Mouse (Mus musculus) olfactory bulb, adult 2 months (tissue): ENCODE measurements at regions not wholly inside any gene's neighbourhood (a gene's known extent, or its start where the extent isn't known, plus 50 kb on each side); places are given as distances from the start of the nearest gene placed in this dataset.

Experiments used
- H3K27ac ChIP-seq: fragments of 200-500 bp; 2 replicates; pipeline ENCODE4 v1.5.1; 2012; ENCODE audit warnings: low read depth, low read length; ENCODE audit not compliant: insufficient read depth
- H3K4me1 ChIP-seq: fragments of 200-500 bp; 2 replicates; pipeline ENCODE4 v1.6.1; 2012; ENCODE audit warnings: low read length; ENCODE audit not compliant: control insufficient read depth, insufficient read depth
- H3K4me3 ChIP-seq: fragments of 200-500 bp; 2 replicates; pipeline ENCODE4 v1.5.1; 2012; ENCODE audit warnings: mild to moderate bottlenecking, low read depth, low read length, moderate library complexity; ENCODE audit not compliant: insufficient read depth
- CTCF ChIP-seq: fragments of 200-500 bp; IDR thresholded peaks from 2 replicates; pipeline ENCODE4 v1.5.1; 2012; ENCODE audit warnings: low read depth, mild to moderate bottlenecking, low read length, moderate library complexity; ENCODE audit not compliant: insufficient read depth
- POLR2A ChIP-seq: fragments of 200-500 bp; IDR thresholded peaks from 2 replicates; pipeline ENCODE4 v1.6.1; 2012; ENCODE audit warnings: mild to moderate bottlenecking, low read depth, low read length, moderate library complexity; ENCODE audit not compliant: insufficient read depth
- WGBS: fragments of 180-500 bp; shearing (Covaris S2); methylation state at CpG from one replicate; pipeline ENCODE4 v1.1.7; 2018; 5-methylcytosine and 5-hydroxymethylcytosine counted together

- WGBS: 81% methylated on average over 9 of the region's 9 CpGs
- H3K4me3 ChIP-seq: no peak overlapping the region
- TF ChIP-seq POLR2A (no peak), CTCF (no peak)
Observed at GRCm38 (mm10) chr9:89833596-89833995, 76.1 kb upstream of the Rasgrf1 start.

GRCm38 (mm10) chr9:89831855-89832254 lies 77.9 kb upstream of the Rasgrf1 start:
- no peak overlapping the region for H3K4me3 ChIP-seq
- peaks cover 9% of the 10 kb centered on the region for H3K4me1 ChIP-seq
- H3K27ac ChIP-seq: no peak overlapping the region
- TF ChIP-seq POLR2A (no peak), CTCF (no peak)
- WGBS: 68% methylated on average over 14 of the region's 14 CpGs

More at GRCm38 (mm10) chr9:89833596-89833995, 76.1 kb upstream of the Rasgrf1 start:
- no peak overlapping the region for H3K27ac ChIP-seq
- H3K4me1 ChIP-seq: peaks cover 9% of the 10 kb centered on the region

- Histone ChIP-seq H3K27ac (no peak overlapping the region), H3K4me3 (no peak overlapping the region), H3K4me1 (peaks cover 9% of the 10 kb centered on the region)
- no peak for TF ChIP-seq CTCF
- TF ChIP-seq POLR2A: no peak
- 81% methylated on average over 5 of the region's 5 CpGs for WGBS
Observed at GRCm38 (mm10) chr9:89828156-89828555, 81.6 kb upstream of the Rasgrf1 start.

GRCm38 (mm10) chr9:89827564-89827963 lies 82.1 kb upstream of the Rasgrf1 start:
- 34% methylated on average over 5 of the region's 5 CpGs for WGBS
- H3K4me1 ChIP-seq: peaks cover 9% of the 10 kb centered on the region
- no peak overlapping the region for H3K27ac ChIP-seq
- TF ChIP-seq CTCF (no peak), POLR2A (no peak)
- no peak overlapping the region for H3K4me3 ChIP-seq

- peaks cover 4% of the 10 kb centered on the region for H3K4me1 ChIP-seq
- WGBS: 31% methylated on average over 24 of the region's 24 CpGs
- H3K27ac ChIP-seq: no peak overlapping the region
- H3K4me3 ChIP-seq: no peak overlapping the region
- TF ChIP-seq POLR2A (no peak), CTCF (peak; percentile 68; the same call in 1 of the 2 replicates)
Observed at GRCm38 (mm10) chr9:89826712-89827548, 82.8 kb upstream of the Rasgrf1 start.

GRCm38 (mm10) chr9:89821853-89822243 lies 83.6 kb upstream of the Ankrd34c start:
- Histone ChIP-seq H3K4me1 (no peaks in the 10 kb centered on the region), H3K27ac (no peak overlapping the region), H3K4me3 (no peak overlapping the region)
- 83% methylated on average over 4 of the region's 4 CpGs for WGBS
- TF ChIP-seq CTCF (no peak), POLR2A (no peak)

GRCm38 (mm10) chr9:89821109-89821852 lies 83.0 kb upstream of the Ankrd34c start:
- WGBS: 62% methylated on average over 20 of the region's 20 CpGs
- H3K27ac ChIP-seq: no peak overlapping the region

GRCm38 (mm10) chr9:89813616-89814318 lies 75.5 kb upstream of the Ankrd34c start:
- no peak overlapping the region for H3K27ac ChIP-seq
- 52% methylated on average over 8 of the region's 8 CpGs for WGBS
- no peaks in the 10 kb centered on the region for H3K4me1 ChIP-seq
- H3K4me3 ChIP-seq: no peak overlapping the region
- TF ChIP-seq POLR2A (no peak), CTCF (no peak)

More at GRCm38 (mm10) chr9:89821109-89821852, 83.0 kb upstream of the Ankrd34c start:
- Histone ChIP-seq H3K4me1 (no peaks in the 10 kb centered on the region), H3K4me3 (no peak overlapping the region)
- no peak for TF ChIP-seq POLR2A
- TF ChIP-seq CTCF: no peak
